Mouse (Mus musculus) heart, postnatal 25 days (tissue): ENCODE results near the gene Gpx2. TPM values are rescaled to one million over a fixed set of nuclear protein-coding genes. Genes with fewer than 3 reads are reported as not detected.
"Not testable (repeated sequence)": the region's sequence is repeated elsewhere in the genome, so short reads cannot be mapped to it uniquely, and the experiment has no call there.

Source experiments
- DNase-seq: peaks from one replicate; pipeline ENCODE4 v3.0.0; 2022; ENCODE audit warnings: low spot score
- intact Hi-C: fragments of 180-260 bp; cut with DNase I; formaldehyde crosslinking; loops from one replicate; pipeline ENCODE4 v1.15.1; 2025
- total RNA-seq, 2 experiments: library from RNA; stranded (reverse); gene quantifications; 2 replicates each; pipeline ENCODE4 v1.2.3; 2021

Gene Gpx2
- total RNA-seq, 2 experiments from 2014 or later, result not detected

DNA sequence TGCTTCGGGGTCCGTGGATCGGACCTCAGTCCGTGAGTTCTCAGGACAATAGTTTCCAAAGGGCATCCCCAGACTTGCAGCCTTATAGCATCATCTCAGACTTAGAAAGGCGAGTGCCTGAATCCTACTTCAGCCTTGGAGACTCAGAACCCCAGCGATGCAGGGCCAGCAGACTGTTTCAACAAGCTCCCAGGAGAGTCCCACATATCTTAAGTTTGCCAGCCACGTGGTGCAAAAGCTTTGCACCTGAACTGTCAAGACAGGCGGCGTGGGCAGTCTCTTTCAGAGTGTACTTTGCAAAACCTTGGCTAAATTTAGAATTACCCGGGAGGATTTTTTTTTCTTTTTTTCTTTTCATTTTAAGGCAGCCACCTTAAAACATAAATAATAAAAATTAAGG, 12.4 kb upstream of the Gpx2 start:
- intact Hi-C loops, result loop anchor here (10.0 kb wide), 1 partner anchor 313 kb away; no protein-coding TSS in a partner anchor

DNA sequence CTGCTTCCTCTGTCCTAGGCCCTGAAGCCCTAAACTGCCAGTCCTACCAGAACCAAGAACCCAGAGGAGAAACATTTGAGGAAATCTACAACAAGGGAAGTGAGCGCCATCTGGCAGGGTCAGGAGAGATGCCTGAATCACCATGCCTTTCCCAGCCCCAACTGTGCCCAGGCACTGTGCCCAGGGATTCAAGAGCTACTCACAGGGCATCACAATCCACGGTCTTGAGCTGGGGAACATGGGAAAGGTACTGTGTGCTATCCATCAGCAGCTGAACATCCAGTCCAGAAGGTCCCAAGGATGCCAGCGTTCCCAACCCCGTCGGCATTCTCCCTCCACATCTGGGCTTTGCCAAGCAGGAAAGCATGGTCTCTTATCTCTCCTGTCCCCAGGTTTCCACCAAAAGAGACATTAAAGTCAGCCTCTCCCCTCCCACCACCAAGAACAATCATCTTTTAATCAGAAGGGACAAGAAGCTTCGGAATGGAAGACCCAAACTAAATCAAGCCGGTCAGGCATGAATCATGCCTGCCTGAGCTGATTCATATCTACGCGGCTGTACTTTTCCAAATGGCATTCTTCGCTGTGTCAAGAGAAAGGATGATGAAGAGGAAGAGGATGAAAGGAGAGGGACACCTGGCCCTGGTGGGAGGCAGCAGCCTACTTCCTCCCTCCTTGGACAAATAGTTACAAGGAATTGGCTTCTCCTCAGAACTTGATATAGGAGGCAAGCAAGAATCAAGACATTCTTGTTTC, 9.9 kb upstream of the Gpx2 start:
- intact Hi-C loops, result loop anchor here (2.0 to 10.0 kb wide), 2 partner anchors 154 to 310 kb away; no protein-coding TSS in a partner anchor

More for the DNA sequence above, 12.4 kb upstream of the Gpx2 start:
- DNase-seq, result no peak

GRCm38 (mm10) chr12:76803700-76804252, 8.4 kb upstream of the Gpx2 start:
- intact Hi-C loops, result loop anchor here (2.0 to 10.0 kb wide), 2 partner anchors 153 to 309 kb away; no protein-coding TSS in a partner anchor
- no peak for DNase-seq

More for the DNA sequence above, 9.9 kb upstream of the Gpx2 start:
- no peak for DNase-seq

GRCm38 (mm10) chr12:76803028-76803427, 7.7 kb upstream of the Gpx2 start:
- no peak for DNase-seq
- intact Hi-C loops, result loop anchor here (10.0 kb wide), 1 partner anchor 308 kb away; no protein-coding TSS in a partner anchor

GRCm38 (mm10) chr12:76798008-76798720, 2.8 kb upstream of the Gpx2 start:
- intact Hi-C loops, result no loop called here
- no peak for DNase-seq

GRCm38 (mm10) chr12:76796938-76797539, 1.7 kb upstream of the Gpx2 start:
- intact Hi-C loops, result no loop called here

GRCm38 (mm10) chr12:76792540-76792939, 2.8 kb downstream of the Gpx2 start:
- DNase-seq, intact Hi-C loops: not testable (repeated sequence)

More at GRCm38 (mm10) chr12:76796938-76797539, 1.7 kb upstream of the Gpx2 start:
- DNase-seq, result no peak

GRCm38 (mm10) chr12:76790446-76791084, 4.8 kb downstream of the Gpx2 start:
- intact Hi-C loops, result no loop called here
- no peak for DNase-seq

DNA sequence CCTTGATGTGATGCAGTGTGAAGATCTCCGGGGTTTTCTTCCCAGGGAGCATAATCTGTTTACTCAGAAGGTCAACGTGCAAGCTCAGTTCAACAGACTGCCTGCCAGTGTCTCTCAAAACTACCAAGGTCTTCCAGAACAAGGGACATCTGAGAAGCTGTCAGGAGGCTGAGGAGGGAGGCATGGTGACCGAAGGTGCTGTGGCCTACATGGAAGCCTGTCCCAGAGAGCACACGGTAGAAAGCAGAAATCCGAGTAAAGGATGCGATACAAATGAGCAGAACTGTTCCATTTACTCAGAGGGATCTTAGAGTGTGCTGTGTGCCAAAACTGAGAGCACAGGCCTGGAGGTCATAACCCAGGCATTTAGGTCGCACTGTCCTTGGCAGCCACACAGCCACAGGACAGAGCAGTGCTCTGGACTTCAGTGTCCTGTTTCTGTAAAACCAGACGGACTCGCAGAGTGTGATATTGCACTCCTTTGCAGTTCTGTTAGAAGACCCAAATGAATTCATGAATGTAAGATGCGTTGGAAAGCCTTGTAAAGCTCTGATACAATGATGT, 11.2 kb downstream of the Gpx2 start:
- DNase-seq, result no peak
- intact Hi-C loops, result no loop called here

DNA sequence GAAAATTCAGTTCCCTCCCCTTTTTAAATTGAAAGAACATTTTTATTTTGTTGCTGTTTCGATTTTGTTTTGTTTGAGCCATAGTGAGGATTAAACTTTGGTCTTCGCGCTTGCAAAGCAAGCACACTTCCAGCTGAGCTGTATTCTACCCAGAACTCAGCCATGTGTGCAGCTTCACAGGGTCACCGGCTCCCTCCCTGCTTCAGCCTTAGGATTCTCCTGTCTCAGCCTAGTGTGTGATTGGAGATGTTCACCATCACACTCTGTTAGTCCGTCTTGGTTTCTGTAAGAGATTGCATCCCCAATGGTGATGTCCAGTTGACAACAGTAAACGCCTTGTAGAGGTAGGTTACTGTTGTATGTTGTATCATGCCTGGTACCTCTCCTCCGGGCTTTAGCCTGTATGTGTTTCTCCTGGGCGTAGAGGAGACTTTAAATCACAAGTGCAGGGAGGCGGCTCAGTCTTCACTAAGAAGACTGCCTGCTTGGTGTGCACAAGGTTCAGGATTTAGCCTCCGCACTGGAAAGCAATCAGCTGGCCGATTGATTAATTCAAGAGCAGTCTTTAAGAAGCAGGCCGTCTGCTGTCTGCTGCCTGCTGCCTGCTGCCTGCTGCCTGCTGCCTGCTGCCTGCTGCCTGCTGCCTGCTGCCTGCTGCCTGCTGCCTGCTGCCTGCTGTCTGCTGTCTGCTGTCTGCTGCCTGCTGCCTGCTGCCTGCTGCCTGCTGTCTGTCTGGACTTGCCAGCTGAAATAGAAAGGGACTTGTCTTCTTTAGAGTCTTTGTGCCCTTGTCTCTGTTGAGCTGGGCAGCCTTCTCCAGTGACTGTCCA, 14.5 kb downstream of the Gpx2 start:
- intact Hi-C loops, result no loop called here
- no peak for DNase-seq

DNA sequence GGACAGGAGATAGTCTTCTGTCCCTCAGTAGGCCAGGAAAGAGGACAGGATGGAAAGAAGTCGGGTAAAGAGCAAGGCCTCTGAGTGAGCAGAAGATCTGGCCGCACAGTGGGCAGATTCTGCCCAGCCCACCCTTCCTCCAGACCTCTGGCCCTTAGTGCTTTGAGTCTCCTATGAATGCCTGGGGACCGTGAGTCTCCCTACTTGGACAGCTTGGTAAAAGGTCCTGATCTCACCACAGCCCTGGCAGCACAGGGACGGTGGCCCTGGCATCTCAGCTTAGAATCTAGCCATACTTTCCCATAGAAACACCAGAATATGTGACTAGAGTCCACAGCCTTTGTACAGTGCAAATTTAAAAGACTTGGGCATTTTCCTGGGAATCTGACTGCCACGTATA, 15.4 kb downstream of the Gpx2 start:
- intact Hi-C loops, result no loop called here
- DNase-seq, result no peak

GRCm38 (mm10) chr12:76778305-76779083, 16.9 kb downstream of the Gpx2 start:
- intact Hi-C loops, result no loop called here
- no peak for DNase-seq

DNA sequence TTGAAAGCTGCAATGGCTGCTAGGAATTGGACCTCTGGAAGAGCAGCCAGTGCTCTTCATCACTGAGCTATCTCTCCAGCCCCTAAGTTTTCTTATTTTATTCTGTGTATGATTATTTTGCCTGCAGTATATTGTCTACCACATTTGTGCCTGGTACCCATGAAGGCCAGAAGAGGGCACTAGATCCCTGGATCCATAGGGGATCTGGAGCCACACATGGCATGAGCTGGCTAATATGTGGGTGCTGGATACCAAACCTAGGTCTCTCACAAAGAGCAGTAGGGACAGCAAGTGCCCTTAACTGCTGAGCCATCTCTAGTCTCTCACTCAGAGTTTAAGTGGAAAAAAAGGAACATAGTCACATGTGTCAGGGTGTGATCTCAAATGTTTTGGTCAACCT, 17.5 kb downstream of the Gpx2 start:
- intact Hi-C loops, result no loop called here
- DNase-seq, result no peak

DNA sequence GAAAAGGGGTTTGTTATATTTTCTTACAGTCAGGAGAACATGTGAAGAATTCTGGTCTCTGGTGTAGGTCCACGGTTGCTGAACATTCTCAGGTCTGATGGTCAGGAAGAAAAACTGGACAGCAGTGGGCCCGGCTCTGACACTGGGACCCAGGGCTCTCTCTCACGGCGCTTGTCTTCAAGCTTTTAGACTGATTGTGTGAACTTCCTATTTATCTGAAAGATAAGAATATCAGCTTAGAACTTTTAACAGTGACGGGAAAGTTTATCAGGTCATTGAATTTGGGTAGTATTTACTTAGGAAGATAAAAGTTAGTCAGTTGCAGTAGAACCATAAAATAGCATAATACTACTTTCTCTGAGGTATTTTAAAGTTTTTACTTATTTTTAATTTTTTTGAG, 18.5 kb downstream of the Gpx2 start:
- DNase-seq, result no peak
- intact Hi-C loops, result no loop called here

GRCm38 (mm10) chr12:76775132-76775531, 20.2 kb downstream of the Gpx2 start:
- intact Hi-C loops, result no loop called here
- no peak for DNase-seq

DNA sequence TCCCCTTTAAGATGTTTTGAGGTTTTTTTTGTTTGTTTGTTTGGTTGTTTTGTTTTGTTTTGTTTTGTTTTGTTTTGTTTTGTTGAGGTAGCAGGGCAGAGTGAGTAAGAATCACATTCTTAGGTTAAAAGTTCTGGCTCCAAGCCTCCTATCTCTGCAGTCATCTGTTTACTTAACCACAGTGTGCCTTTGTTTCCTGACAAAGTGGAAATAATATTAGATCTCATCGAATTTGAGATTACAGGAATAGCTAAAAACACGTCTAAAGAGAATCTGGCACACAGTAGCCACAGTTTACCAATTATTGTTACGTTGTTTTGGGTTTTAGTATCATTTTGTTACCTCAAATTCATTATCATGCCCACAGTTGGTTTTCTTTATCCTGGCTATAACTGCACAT, 20.7 kb downstream of the Gpx2 start:
- intact Hi-C loops, result no loop called here
- no peak for DNase-seq

GRCm38 (mm10) chr12:76771540-76771939, 23.8 kb downstream of the Gpx2 start:
- no peak for DNase-seq

More at GRCm38 (mm10) chr12:76771540-76771939, 23.8 kb downstream of the Gpx2 start:
- intact Hi-C loops, result no loop called here
